Mouse (Mus musculus) kidney, embryonic 15.5 days (tissue): ENCODE measurements around the gene 6030408B16Rik. TPM values are rescaled to one million over a fixed set of nuclear protein-coding genes. Genes with fewer than 3 reads are reported as not detected.

ENCODE experiments used
- ATAC-seq: fragments of 200-750 bp; cut with Nextera tagmentation; replicated peaks from 2 replicates; pipeline ENCODE4 v1.8.0; 2017; ENCODE audit warnings: moderate TSS enrichment; ENCODE audit not compliant: low FRiP score
- H3K27ac ChIP-seq: fragments of 300-500 bp; sonication (generic); 2 replicates; pipeline ENCODE4 v1.5.1; 2015; ENCODE audit warnings: mild to moderate bottlenecking, inconsistent platforms
- H3K27me3 ChIP-seq: fragments of 300-500 bp; sonication (generic); 2 replicates; pipeline ENCODE4 v1.6.1; 2015; ENCODE audit warnings: inconsistent platforms
- H3K36me3 ChIP-seq: fragments of 300-500 bp; sonication (generic); 2 replicates; pipeline ENCODE4 v1.6.1; 2015; ENCODE audit warnings: inconsistent platforms
- H3K4me1 ChIP-seq: fragments of 300-500 bp; sonication (generic); 2 replicates; pipeline ENCODE4 v1.6.1; 2015; ENCODE audit warnings: inconsistent platforms
- H3K4me2 ChIP-seq: fragments of 300-500 bp; sonication (generic); 2 replicates; pipeline ENCODE4 v1.6.1; 2015; ENCODE audit warnings: moderate library complexity, mild to moderate bottlenecking, inconsistent platforms
- H3K4me3 ChIP-seq: fragments of 300-500 bp; sonication (generic); replicated peaks from 2 replicates; pipeline ENCODE4 v1.5.1; 2015; ENCODE audit warnings: mild to moderate bottlenecking, inconsistent platforms
- H3K9ac ChIP-seq: fragments of 300-500 bp; sonication (generic); 2 replicates; pipeline ENCODE4 v1.6.1; 2015; ENCODE audit warnings: mild to moderate bottlenecking, inconsistent platforms
- H3K9me3 ChIP-seq: fragments of 300-500 bp; sonication (generic); replicated peaks from 2 replicates; pipeline ENCODE4 v1.6.1; 2016; ENCODE audit warnings: inconsistent platforms
- WGBS: fragments of 180-500 bp; shearing (Covaris S2); methylation state at CpG from one replicate; pipeline ENCODE4 v1.1.7; 2015; ENCODE audit warnings: mixed read lengths; 5-methylcytosine and 5-hydroxymethylcytosine counted together
- polyA plus RNA-seq: library from polyadenylated mRNA; unstranded; fragments of >200 nt; fragmentation: Nextera tagmentation; extraction: Ambion mirVana; gene quantifications from 2 replicates; pipeline ENCODE4 v1.2.1, GENCODE M21; 2015

The 6030408B16Rik gene
- polyA plus RNA-seq, 1 experiment from 2014 or later, result 19.9 TPM

GRCm38 (mm10) chr15:101256463-101257206 lies 36.4 kb upstream of the 6030408B16Rik start:
- WGBS, result 72% methylated on average over 14 of the region's 14 CpGs
- ATAC-seq, result no peak
- H3K4me3 ChIP-seq, result no peak overlapping the region

GRCm38 (mm10) chr15:101258420-101258819 lies 34.6 kb upstream of the 6030408B16Rik start:
- 78% methylated on average over 11 of the region's 11 CpGs for WGBS
- H3K9me3 ChIP-seq, result no peaks in the 10 kb centered on the region
- H3K4me2 ChIP-seq, result no peak overlapping the region
- peaks cover 36% of the 10 kb centered on the region for H3K4me1 ChIP-seq
- no peaks in the 10 kb centered on the region for H3K27me3 ChIP-seq
- no peaks in the 10 kb centered on the region for H3K36me3 ChIP-seq
- H3K9ac ChIP-seq, result no peak overlapping the region
- no peak for ATAC-seq
- no peak overlapping the region for H3K27ac ChIP-seq
- no peak overlapping the region for H3K4me3 ChIP-seq

More at GRCm38 (mm10) chr15:101256463-101257206, 36.4 kb upstream of the 6030408B16Rik start:
- H3K27me3 ChIP-seq, result no peaks in the 10 kb centered on the region
- no peak overlapping the region for H3K27ac ChIP-seq
- peaks cover 27% of the 10 kb centered on the region for H3K4me1 ChIP-seq
- no peaks in the 10 kb centered on the region for H3K9me3 ChIP-seq
- no peak overlapping the region for H3K4me2 ChIP-seq
- no peak overlapping the region for H3K9ac ChIP-seq
- H3K36me3 ChIP-seq, result no peaks in the 10 kb centered on the region

GRCm38 (mm10) chr15:101259922-101260321 lies 33.1 kb upstream of the 6030408B16Rik start:
- WGBS, result 85% methylated on average over 3 of the region's 3 CpGs
- ATAC-seq, result no peak

GRCm38 (mm10) chr15:101260387-101260786 lies 32.6 kb upstream of the 6030408B16Rik start:
- Histone ChIP-seq H3K27ac (peak overlapping the region; percentile 83), H3K27me3 (0 out of 2 replicates have a peak, but pooled peaks cover 5% of the 10 kb centered on the region), H3K4me2 (no peak overlapping the region), H3K9me3 (no peaks in the 10 kb centered on the region), H3K4me1 (peaks cover 32% of the 10 kb centered on the region), H3K36me3 (no peaks in the 10 kb centered on the region), H3K4me3 (no peak overlapping the region), H3K9ac (no peak overlapping the region)
- WGBS, result 40% methylated on average over 10 of the region's 10 CpGs
- ATAC-seq, result no peak

More at GRCm38 (mm10) chr15:101259922-101260321, 33.1 kb upstream of the 6030408B16Rik start:
- H3K27me3 ChIP-seq, result no peaks in the 10 kb centered on the region
- no peak overlapping the region for H3K9ac ChIP-seq
- no peaks in the 10 kb centered on the region for H3K9me3 ChIP-seq
- no peaks in the 10 kb centered on the region for H3K36me3 ChIP-seq
- H3K4me2 ChIP-seq, result no peak overlapping the region
- H3K27ac ChIP-seq, result peak overlapping the region; percentile 83; the same call in 1 of the 2 replicates
- peaks cover 30% of the 10 kb centered on the region for H3K4me1 ChIP-seq
- H3K4me3 ChIP-seq, result no peak overlapping the region

GRCm38 (mm10) chr15:101260874-101261622 lies 32.0 kb upstream of the 6030408B16Rik start:
- Histone ChIP-seq H3K27me3 (peaks cover 11% of the 10 kb centered on the region; the same call in 1 of the 2 replicates), H3K4me1 (peaks cover 39% of the 10 kb centered on the region), H3K9me3 (no peaks in the 10 kb centered on the region), H3K27ac (peak overlapping the region; percentile 83), H3K36me3 (no peaks in the 10 kb centered on the region), H3K9ac (no peak overlapping the region), H3K4me3 (no peak overlapping the region), H3K4me2 (no peak overlapping the region)
- ATAC-seq, result no peak
- 70% methylated on average over 13 of the region's 13 CpGs for WGBS

GRCm38 (mm10) chr15:101262502-101262901 lies 30.5 kb upstream of the 6030408B16Rik start:
- no peak for ATAC-seq
- H3K27ac ChIP-seq, result peak overlapping the region; percentile 83
- peaks cover 18% of the 10 kb centered on the region; the same call in 1 of the 2 replicates for H3K27me3 ChIP-seq
- no peaks in the 10 kb centered on the region for H3K36me3 ChIP-seq
- H3K9ac ChIP-seq, result no peak overlapping the region
- no peak overlapping the region for H3K4me3 ChIP-seq
- H3K9me3 ChIP-seq, result no peaks in the 10 kb centered on the region
- H3K4me2 ChIP-seq, result no peak overlapping the region
- peaks cover 49% of the 10 kb centered on the region for H3K4me1 ChIP-seq
- 66% methylated on average over 5 of the region's 5 CpGs for WGBS

- H3K4me2 ChIP-seq, result peak overlapping the region; percentile 94
- no peaks in the 10 kb centered on the region for H3K9me3 ChIP-seq
- peaks cover 9% of the 10 kb centered on the region for H3K36me3 ChIP-seq
- ATAC-seq, result peak; percentile 87
- H3K4me1 ChIP-seq, result peaks cover 55% of the 10 kb centered on the region
- H3K27ac ChIP-seq, result peak overlapping the region; percentile 45
- H3K27me3 ChIP-seq, result peaks cover 27% of the 10 kb centered on the region; the same call in 1 of the 2 replicates
- 1% methylated on average over 57 of the region's 57 CpGs for WGBS
- peak overlapping the region; percentile 52 for H3K9ac ChIP-seq
- H3K4me3 ChIP-seq, result peak overlapping the region; percentile 56
These were observed 26.7 kb upstream of the 6030408B16Rik start for GRCm38 (mm10) chr15:101266132-101266963.

GRCm38 (mm10) chr15:101267053-101268032 lies 25.7 kb upstream of the 6030408B16Rik start:
- Histone ChIP-seq H3K27me3 (peaks cover 27% of the 10 kb centered on the region; the same call in 1 of the 2 replicates), H3K27ac (peak overlapping the region; percentile 45), H3K4me2 (peak overlapping the region; percentile 94), H3K9me3 (no peaks in the 10 kb centered on the region), H3K4me1 (peaks cover 46% of the 10 kb centered on the region), H3K9ac (peak overlapping the region; percentile 52), H3K4me3 (peak overlapping the region; percentile 56), H3K36me3 (peaks cover 10% of the 10 kb centered on the region)
- WGBS, result 3% methylated on average over 25 of the region's 25 CpGs
- ATAC-seq, result peak; percentile 17

GRCm38 (mm10) chr15:101270101-101270820 lies 22.8 kb upstream of the 6030408B16Rik start:
- H3K27ac ChIP-seq, result no peak overlapping the region
- 83% methylated on average over 29 of the region's 29 CpGs for WGBS
- H3K27me3 ChIP-seq, result peaks cover 24% of the 10 kb centered on the region; the same call in 1 of the 2 replicates
- ATAC-seq, result no peak
- peaks cover 43% of the 10 kb centered on the region for H3K4me1 ChIP-seq
- no peak overlapping the region for H3K4me3 ChIP-seq
- peaks cover 32% of the 10 kb centered on the region for H3K36me3 ChIP-seq
- no peaks in the 10 kb centered on the region for H3K9me3 ChIP-seq
- no peak overlapping the region for H3K9ac ChIP-seq
- H3K4me2 ChIP-seq, result no peak overlapping the region

- peaks cover 34% of the 10 kb centered on the region for H3K4me1 ChIP-seq
- H3K4me2 ChIP-seq, result no peak overlapping the region
- H3K9ac ChIP-seq, result no peak overlapping the region
- no peak for ATAC-seq
- peaks cover 32% of the 10 kb centered on the region for H3K36me3 ChIP-seq
- no peak overlapping the region for H3K4me3 ChIP-seq
- WGBS, result 78% methylated on average over 3 of the region's 3 CpGs
- no peaks in the 10 kb centered on the region for H3K9me3 ChIP-seq
- no peak overlapping the region for H3K27ac ChIP-seq
- peaks cover 16% of the 10 kb centered on the region; the same call in 1 of the 2 replicates for H3K27me3 ChIP-seq
These were observed 21.9 kb upstream of the 6030408B16Rik start for GRCm38 (mm10) chr15:101271107-101271506.
